Mouse (Mus musculus) testis, adult 2 months (tissue): ENCODE results near the gene Pik3ca.

Experiments
- CTCF ChIP-seq: fragments of 200-500 bp; IDR thresholded peaks from 2 replicates; pipeline ENCODE4 v1.5.1; 2012; ENCODE audit warnings: low read depth, mild to moderate bottlenecking, inconsistent platforms, low read length, moderate library complexity; ENCODE audit not compliant: control insufficient read depth, insufficient read depth, insufficient replicate concordance
- POLR2A ChIP-seq: fragments of 200-500 bp; IDR thresholded peaks from 2 replicates; pipeline ENCODE4 v1.6.1; 2012; ENCODE audit warnings: low read depth, mild to moderate bottlenecking, inconsistent platforms, low read length, moderate library complexity; ENCODE audit not compliant: control insufficient read depth

GRCm38 (mm10) chr3:32364195-32364594 lies 33.3 kb upstream of the Pik3ca start:
- no peak for TF ChIP-seq CTCF
- TF ChIP-seq POLR2A, result no peak
